Mouse (Mus musculus): ENCODE measurements around the gene Atp1a1. TPM values are rescaled to one million over a fixed set of nuclear protein-coding genes. Genes with fewer than 3 reads are reported as not detected.
A peak's percentile ranks its signal among the peaks of the same experiment; 100 is the strongest.

The Atp1a1 gene
- polyA plus RNA-seq, 1 experiment from 2014 or later, result 121 TPM

GRCm38 (mm10) chr3:101599191-101599919 is 5.1 kb downstream of the Atp1a1 start:
- Histone ChIP-seq H3K36me3 (ENCODE audit: control insufficient read depth, insufficient read depth, low read length) (no peaks in the 10 kb centered on the region), H3K4me3 (ENCODE audit: low read depth, low read length) (no peak overlapping the region), H3K27me3 (ENCODE audit: control insufficient read depth, insufficient read depth, low read length) (no peaks in the 10 kb centered on the region), H3K4me1 (replicated peaks; ENCODE audit: control insufficient read depth, insufficient read depth, low read length) (peaks cover 32% of the 10 kb centered on the region), H3K9ac (ENCODE audit: low read length) (no peak overlapping the region), H3K9me3 (ENCODE audit: control insufficient read depth, low read length) (no peaks in the 10 kb centered on the region), H3K27ac (ENCODE audit: low read depth, low read length) (no peak overlapping the region), H3K4me2 (ENCODE audit: low read depth, low read length, severe bottlenecking) (no peak overlapping the region)
- WGBS, result 70% methylated on average over 8 of the region's 8 CpGs
- no peak for ATAC-seq (replicated peaks; ENCODE audit: low FRiP score)
- no peak for DNase-seq (ENCODE audit: low spot score)

DNA sequence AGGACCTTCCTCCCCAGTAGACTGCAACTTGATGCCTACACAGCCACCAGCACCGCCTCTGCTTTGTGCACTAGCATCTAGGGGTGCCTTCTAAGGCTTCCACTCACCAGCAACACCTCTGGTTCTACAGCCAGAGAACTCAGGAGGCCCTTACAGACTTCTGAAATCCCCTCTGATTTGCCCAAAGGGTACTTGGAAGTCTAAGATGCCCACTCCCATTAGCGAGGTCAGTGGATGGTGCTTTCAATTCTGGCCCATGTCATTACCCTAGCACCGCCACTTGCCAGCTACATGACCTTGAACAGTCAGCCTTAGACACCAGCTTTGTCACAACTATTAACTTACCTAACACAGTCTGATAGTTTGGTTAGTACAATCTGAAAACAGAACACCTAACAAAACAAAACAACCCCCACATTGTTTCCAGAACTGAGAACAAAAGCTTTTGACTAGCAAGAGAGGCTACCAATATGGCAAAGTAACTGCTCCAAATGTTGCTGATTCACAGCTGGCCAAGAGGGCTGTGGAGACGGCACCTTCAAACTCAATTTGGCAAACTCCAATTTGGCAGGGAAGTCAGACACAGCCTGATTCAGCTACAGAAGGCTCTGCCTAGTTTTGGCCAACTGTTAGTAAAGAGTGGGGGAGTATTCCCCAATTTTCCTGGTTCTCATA is 6.1 kb downstream of the Atp1a1 start:
- no peaks in the 10 kb centered on the region for H3K9me3 ChIP-seq (ENCODE audit: control insufficient read depth, low read length)
- no peak overlapping the region for H3K9ac ChIP-seq (ENCODE audit: low read length)
- no peak overlapping the region for H3K4me3 ChIP-seq (ENCODE audit: low read depth, low read length)
- H3K36me3 ChIP-seq (ENCODE audit: control insufficient read depth, insufficient read depth, low read length), result no peaks in the 10 kb centered on the region
- no peaks in the 10 kb centered on the region for H3K27me3 ChIP-seq (ENCODE audit: control insufficient read depth, insufficient read depth, low read length)
- no peak overlapping the region for H3K4me2 ChIP-seq (ENCODE audit: low read depth, low read length, severe bottlenecking)
- no peak overlapping the region for H3K27ac ChIP-seq (ENCODE audit: low read depth, low read length)
- 74% methylated on average over 4 of the region's 4 CpGs for WGBS
- peaks cover 32% of the 10 kb centered on the region for H3K4me1 ChIP-seq (replicated peaks; ENCODE audit: control insufficient read depth, insufficient read depth, low read length)
- ATAC-seq (replicated peaks; ENCODE audit: low FRiP score), result no peak
- DNase-seq (ENCODE audit: low spot score), result peak; percentile 42

- H3K27me3 ChIP-seq (ENCODE audit: control insufficient read depth, insufficient read depth, low read length), result no peaks in the 10 kb centered on the region
- no peak overlapping the region for H3K4me2 ChIP-seq (ENCODE audit: low read depth, low read length, severe bottlenecking)
- H3K4me3 ChIP-seq (ENCODE audit: low read depth, low read length), result no peak overlapping the region
- WGBS, result 31% methylated on average over 10 of the region's 10 CpGs
- no peak for DNase-seq (ENCODE audit: low spot score)
- no peak for ATAC-seq (replicated peaks; ENCODE audit: low FRiP score)
- H3K9me3 ChIP-seq (ENCODE audit: control insufficient read depth, low read length), result no peaks in the 10 kb centered on the region
- no peak overlapping the region for H3K9ac ChIP-seq (ENCODE audit: low read length)
- H3K36me3 ChIP-seq (ENCODE audit: control insufficient read depth, insufficient read depth, low read length), result no peaks in the 10 kb centered on the region
- peaks cover 28% of the 10 kb centered on the region for H3K4me1 ChIP-seq (replicated peaks; ENCODE audit: control insufficient read depth, insufficient read depth, low read length)
- no peak overlapping the region for H3K27ac ChIP-seq (ENCODE audit: low read depth, low read length)
Observed at GRCm38 (mm10) chr3:101597317-101598096, 7.0 kb downstream of the Atp1a1 start.

DNA sequence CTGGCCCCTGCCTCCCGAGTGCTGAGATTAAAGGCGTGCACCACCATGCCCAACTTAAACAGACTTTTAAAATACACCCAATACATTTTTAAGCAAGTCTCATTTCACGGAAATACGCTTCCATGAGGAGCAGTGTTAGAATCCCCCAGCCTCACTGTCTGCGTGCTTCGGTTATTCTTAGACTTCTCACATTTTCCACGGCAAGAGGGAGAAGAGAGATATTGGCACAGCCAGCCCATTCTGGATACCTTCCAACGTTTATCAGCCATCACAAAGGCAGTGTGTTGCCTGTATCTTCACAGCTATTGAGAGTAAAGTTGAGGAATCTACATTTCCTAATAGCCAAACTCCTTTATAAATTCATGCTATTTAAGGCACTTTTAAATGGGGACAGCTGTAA is 7.8 kb downstream of the Atp1a1 start:
- Histone ChIP-seq H3K4me2 (ENCODE audit: low read depth, low read length, severe bottlenecking) (no peak overlapping the region), H3K9me3 (ENCODE audit: control insufficient read depth, low read length) (no peaks in the 10 kb centered on the region), H3K4me1 (replicated peaks; ENCODE audit: control insufficient read depth, insufficient read depth, low read length) (peaks cover 23% of the 10 kb centered on the region), H3K36me3 (ENCODE audit: control insufficient read depth, insufficient read depth, low read length) (peaks cover 3% of the 10 kb centered on the region; the same call in 1 of the 2 replicates), H3K4me3 (ENCODE audit: low read depth, low read length) (no peak overlapping the region), H3K27ac (ENCODE audit: low read depth, low read length) (no peak overlapping the region), H3K9ac (ENCODE audit: low read length) (no peak overlapping the region), H3K27me3 (ENCODE audit: control insufficient read depth, insufficient read depth, low read length) (no peaks in the 10 kb centered on the region)
- WGBS, result 74% methylated on average over 8 of the region's 8 CpGs
- ATAC-seq (replicated peaks; ENCODE audit: low FRiP score) (no peak), DNase-seq (ENCODE audit: low spot score) (no peak)

DNA sequence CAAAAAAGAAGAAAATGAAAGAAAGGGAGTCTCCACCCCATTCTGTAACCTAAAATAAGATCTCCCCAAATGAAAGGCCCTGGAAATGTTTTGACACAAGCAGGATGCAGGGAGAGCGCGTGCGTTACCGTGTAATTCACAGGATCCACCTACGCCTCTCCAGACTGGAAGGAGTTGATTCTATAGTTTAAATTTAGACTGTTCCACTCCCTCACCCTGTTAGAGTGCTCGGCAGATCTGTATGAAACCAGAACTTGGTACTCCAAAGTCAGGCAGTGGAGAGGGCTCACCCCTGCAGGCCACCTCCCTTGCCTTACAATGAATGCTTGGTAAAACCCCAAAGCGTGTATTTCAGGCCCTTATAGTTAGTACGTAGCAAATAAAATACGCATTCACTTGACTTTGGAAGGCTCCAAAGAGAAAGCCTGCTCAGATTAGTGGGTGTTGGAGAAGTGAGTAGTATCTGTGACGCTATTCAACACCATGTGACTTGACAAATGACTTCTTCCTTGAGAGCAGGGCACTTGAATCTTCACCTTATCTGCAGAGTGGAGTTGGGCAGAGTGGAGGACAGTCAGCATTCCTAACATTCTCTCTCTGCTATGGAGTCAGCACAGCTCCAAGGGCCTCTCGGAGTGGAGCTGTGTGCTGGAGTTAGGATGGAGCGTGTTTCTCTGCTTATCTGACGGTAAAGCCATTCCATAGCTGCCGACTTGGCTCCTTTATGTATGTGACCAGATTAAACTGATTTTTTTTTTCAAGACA is 8.4 kb downstream of the Atp1a1 start:
- WGBS, result 82% methylated on average over 14 of the region's 14 CpGs
- H3K27me3 ChIP-seq (ENCODE audit: control insufficient read depth, insufficient read depth, low read length), result no peaks in the 10 kb centered on the region
- H3K4me3 ChIP-seq (ENCODE audit: low read depth, low read length), result no peak overlapping the region
- peaks cover 17% of the 10 kb centered on the region for H3K4me1 ChIP-seq (replicated peaks; ENCODE audit: control insufficient read depth, insufficient read depth, low read length)
- H3K36me3 ChIP-seq (ENCODE audit: control insufficient read depth, insufficient read depth, low read length), result peaks cover 5% of the 10 kb centered on the region; the same call in 1 of the 2 replicates
- DNase-seq (ENCODE audit: low spot score) (peak; percentile 39), ATAC-seq (replicated peaks; ENCODE audit: low FRiP score) (no peak)
- H3K9me3 ChIP-seq (ENCODE audit: control insufficient read depth, low read length), result no peaks in the 10 kb centered on the region
- H3K27ac ChIP-seq (ENCODE audit: low read depth, low read length), result no peak overlapping the region
- H3K4me2 ChIP-seq (ENCODE audit: low read depth, low read length, severe bottlenecking), result no peak overlapping the region
- H3K9ac ChIP-seq (ENCODE audit: low read length), result no peak overlapping the region

GRCm38 (mm10) chr3:101594982-101595381 is 9.5 kb downstream of the Atp1a1 start:
- H3K4me1 ChIP-seq (replicated peaks; ENCODE audit: control insufficient read depth, insufficient read depth, low read length), result peaks cover 9% of the 10 kb centered on the region
- H3K4me2 ChIP-seq (ENCODE audit: low read depth, low read length, severe bottlenecking), result no peak overlapping the region
- no peak overlapping the region for H3K9ac ChIP-seq (ENCODE audit: low read length)
- H3K9me3 ChIP-seq (ENCODE audit: control insufficient read depth, low read length), result no peaks in the 10 kb centered on the region
- no peak overlapping the region for H3K27ac ChIP-seq (ENCODE audit: low read depth, low read length)
- peaks cover 5% of the 10 kb centered on the region; the same call in 1 of the 2 replicates for H3K36me3 ChIP-seq (ENCODE audit: control insufficient read depth, insufficient read depth, low read length)
- H3K4me3 ChIP-seq (ENCODE audit: low read depth, low read length), result no peak overlapping the region
- ATAC-seq (replicated peaks; ENCODE audit: low FRiP score) (no peak), DNase-seq (ENCODE audit: low spot score) (peak; percentile 39)
- 81% methylated on average over 5 of the region's 5 CpGs for WGBS
- no peaks in the 10 kb centered on the region for H3K27me3 ChIP-seq (ENCODE audit: control insufficient read depth, insufficient read depth, low read length)

DNA sequence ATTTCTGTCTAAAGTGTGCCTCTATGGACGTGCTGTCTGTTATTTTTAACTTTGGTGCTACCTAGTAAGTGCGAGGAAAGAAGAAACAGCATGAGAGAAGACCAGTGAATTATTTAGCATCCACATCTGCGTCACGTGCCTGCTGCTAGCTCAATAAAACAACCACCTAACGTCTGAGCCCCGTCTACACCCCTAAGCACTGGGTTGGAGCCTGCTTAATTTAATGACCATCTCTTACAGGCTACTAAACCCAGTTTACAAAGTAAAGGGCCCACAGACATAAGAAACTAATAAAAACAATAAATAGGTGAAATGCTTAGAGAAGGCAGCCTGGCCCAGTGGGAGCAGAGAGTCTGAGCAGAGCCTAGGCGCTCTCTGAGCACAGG is 11.2 kb downstream of the Atp1a1 start:
- WGBS, result 84% methylated on average over 7 of the region's 7 CpGs
- Histone ChIP-seq H3K36me3 (ENCODE audit: control insufficient read depth, insufficient read depth, low read length) (peaks cover 8% of the 10 kb centered on the region; the same call in 1 of the 2 replicates), H3K9me3 (ENCODE audit: control insufficient read depth, low read length) (no peaks in the 10 kb centered on the region), H3K4me1 (replicated peaks; ENCODE audit: control insufficient read depth, insufficient read depth, low read length) (peaks cover 2% of the 10 kb centered on the region), H3K9ac (ENCODE audit: low read length) (no peak overlapping the region), H3K4me3 (ENCODE audit: low read depth, low read length) (no peak overlapping the region), H3K27me3 (ENCODE audit: control insufficient read depth, insufficient read depth, low read length) (no peaks in the 10 kb centered on the region), H3K27ac (ENCODE audit: low read depth, low read length) (no peak overlapping the region), H3K4me2 (ENCODE audit: low read depth, low read length, severe bottlenecking) (no peak overlapping the region)
- DNase-seq (ENCODE audit: low spot score) (no peak), ATAC-seq (replicated peaks; ENCODE audit: low FRiP score) (no peak)
